Mouse (Mus musculus): ENCODE results near the gene Fcmr.

Fcmr gene

GRCm38 (mm10) chr1:130865541-130866221 is at the start of gene Fcmr:
Gene Fcmr, plus strand, starts transcription at chr1:130865669.
- no peak for DNase-seq

GRCm38 (mm10) chr1:130819737-130820136 is 45.7 kb upstream of the Fcmr start:
- no peak for DNase-seq

GRCm38 (mm10) chr1:130820316-130821148 is 44.9 kb upstream of the Fcmr start:
- DNase-seq: no peak

GRCm38 (mm10) chr1:130821149-130821471 is 44.4 kb upstream of the Fcmr start:
- no peak for DNase-seq

- DNase-seq: no peak
Measured at GRCm38 (mm10) chr1:130821911-130822625, 43.4 kb upstream of the Fcmr start.

- no peak for DNase-seq
Measured at GRCm38 (mm10) chr1:130826448-130826847, 39.0 kb upstream of the Fcmr start, which contains the start of gene Pigr. Gene Pigr, plus strand, starts transcription at chr1:130826684.

- DNase-seq: no peak
Measured at GRCm38 (mm10) chr1:130828656-130829055, 36.8 kb upstream of the Fcmr start.

- no peak for DNase-seq
Measured at GRCm38 (mm10) chr1:130829906-130830830, 35.3 kb upstream of the Fcmr start.

GRCm38 (mm10) chr1:130832230-130833149 is 33.0 kb upstream of the Fcmr start:
- DNase-seq: no peak

- DNase-seq: peak; percentile 69
Measured at GRCm38 (mm10) chr1:130835161-130835936, 30.1 kb upstream of the Fcmr start.

- DNase-seq: no peak
Measured at GRCm38 (mm10) chr1:130838288-130838687, 27.2 kb upstream of the Fcmr start.

- DNase-seq: no peak
Measured at GRCm38 (mm10) chr1:130840599-130841379, 24.7 kb upstream of the Fcmr start.

GRCm38 (mm10) chr1:130841621-130842020 is 23.8 kb upstream of the Fcmr start:
- no peak for DNase-seq

- no peak for DNase-seq
Measured at GRCm38 (mm10) chr1:130844516-130844915, 21.0 kb upstream of the Fcmr start.

GRCm38 (mm10) chr1:130849530-130850214 is 15.8 kb upstream of the Fcmr start:
- DNase-seq: no peak

- DNase-seq: no peak
Measured at GRCm38 (mm10) chr1:130850405-130850804, 15.1 kb upstream of the Fcmr start.

GRCm38 (mm10) chr1:130854819-130855218 is 10.7 kb upstream of the Fcmr start:
- DNase-seq: no peak

- DNase-seq: no peak
Measured at GRCm38 (mm10) chr1:130855723-130856122, 9.7 kb upstream of the Fcmr start.

GRCm38 (mm10) chr1:130857456-130857855 is 8.0 kb upstream of the Fcmr start:
- no peak for DNase-seq
